ENCODE assay signal across 8 mouse cellular contexts in the genomic region with DNA sequence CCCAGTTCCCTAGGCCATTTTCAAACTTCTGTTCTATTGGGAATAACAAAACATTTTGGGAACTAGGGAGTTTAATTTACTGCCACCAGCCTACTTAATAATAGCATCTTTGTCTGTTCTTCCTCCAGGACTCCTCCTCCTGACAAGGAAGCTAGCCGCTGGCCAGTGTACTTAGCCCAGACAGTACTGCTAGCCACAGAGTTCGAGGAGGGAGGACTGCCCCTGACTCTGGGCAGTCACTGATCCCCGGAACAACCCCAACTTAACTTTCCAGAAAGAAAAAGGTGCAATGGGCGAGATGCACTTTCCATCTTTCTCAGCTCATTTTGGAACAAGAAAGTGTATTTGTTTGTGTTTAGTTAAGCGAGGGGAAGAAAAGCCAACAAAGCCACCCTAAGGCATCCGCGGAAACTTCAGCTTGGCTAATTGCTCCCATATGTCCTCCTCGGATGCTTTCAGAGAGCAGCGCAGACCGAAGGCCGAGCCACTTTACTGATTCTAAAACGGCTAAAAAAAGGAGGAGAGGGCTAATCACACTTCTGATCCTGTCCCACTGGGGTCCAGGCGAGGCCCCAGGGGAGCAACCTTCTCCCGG. TPM values are rescaled to one million over a fixed set of nuclear protein-coding genes. Genes with fewer than 3 reads are reported as not detected.
DNase-seq lines count a peak whose midpoint lies in the region; ATAC-seq and TF ChIP-seq lines count a peak whose summit lies in the region.

No protein-coding gene starts in this region.

- H3K27ac ChIP-seq in thymus, adult 2 months (ENCODE audit: control insufficient read depth, insufficient read depth, low read length), result no peak overlapping the region
- H3K27ac ChIP-seq in liver, embryonic 12.5 days, result peak overlapping the region; percentile 46; the same call in 1 of the 2 replicates

- no peak for TF ChIP-seq CTCF in thymus, adult 2 months (IDR thresholded peaks at IDR 0.05; ENCODE audit: borderline replicate concordance, control insufficient read depth, extremely low read depth, insufficient read depth, low read length, poor library complexity)

- H3K4me2 ChIP-seq in liver, embryonic 12.5 days, result peak overlapping the region; percentile 94

- peaks cover 3% of the 10 kb centered on the region; the same call in 1 of the 2 replicates for H3K27me3 ChIP-seq in thymus, adult 2 months (ENCODE audit: control insufficient read depth, insufficient read depth, low read length)
- peaks cover 59% of the 10 kb centered on the region for H3K27me3 ChIP-seq in liver, embryonic 12.5 days (replicated peaks)

- ATAC-seq in liver, embryonic 12.5 days, result no peak

- no peaks in the 10 kb centered on the region for H3K36me3 ChIP-seq in thymus, adult 2 months (ENCODE audit: control insufficient read depth, insufficient read depth, low read length)
- H3K36me3 ChIP-seq in liver, embryonic 12.5 days, result no peaks in the 10 kb centered on the region

- DNase-seq in embryo, embryonic 10 days (ENCODE audit: low spot score), result peak; percentile 81
- DNase-seq in embryo, embryonic 9.5 days (ENCODE audit: extremely low spot score), result no peak
- DNase-seq in thymus, adult 2 months, result no peak
- no peak for DNase-seq in thymus, postnatal 0 days (ENCODE audit: low spot score)
- DNase-seq in right cerebral cortex, postnatal 4 days, result no peak
- no peak for DNase-seq in left cerebral cortex, adult 11 months (ENCODE audit: low spot score)
- no peak for DNase-seq in urinary bladder, postnatal 14 days (ENCODE audit: low spot score)

- 22% methylated on average over 14 of the region's 14 CpGs for WGBS in thymus, adult 2 months
- 5% methylated on average over 14 of the region's 14 CpGs for WGBS in liver, embryonic 12.5 days (ENCODE audit: insufficient replicate concordance)

- H3K4me3 ChIP-seq in thymus, adult 2 months (ENCODE audit: control insufficient read depth, insufficient read depth, low read length), result peak overlapping the region; percentile 79
- H3K4me3 ChIP-seq in liver, embryonic 12.5 days, result peak overlapping the region; percentile 67

- peaks cover 12% of the 10 kb centered on the region for H3K4me1 ChIP-seq in thymus, adult 2 months (replicated peaks; ENCODE audit: control insufficient read depth, insufficient read depth, low read length)
- peaks cover 24% of the 10 kb centered on the region for H3K4me1 ChIP-seq in liver, embryonic 12.5 days

- TF ChIP-seq POLR2A in thymus, adult 2 months (IDR thresholded peaks at IDR 0.05; ENCODE audit: control insufficient read depth, extremely low read depth, insufficient read depth, low read length, poor library complexity), result no peak

- H3K9me3 ChIP-seq in liver, embryonic 12.5 days (replicated peaks), result no peaks in the 10 kb centered on the region

- H3K9ac ChIP-seq in liver, embryonic 12.5 days, result peak overlapping the region; percentile 72; the same call in 1 of the 2 replicates

RNA-seq across cellular contexts. Expression of gene Tanc1, which starts 0.5 kb away (rescaled TPM):
- polyA plus RNA-seq in thymus, adult 2 months (2012; rRNA removed), result 7.3 and 8.1 TPM in 2 replicates
- polyA plus RNA-seq in thymus, postnatal 0 days (2015; fragmentation: Nextera tagmentation; extraction: Ambion mirVana), result 2.0 and 3.3 TPM in 2 replicates
- polyA plus RNA-seq in liver, embryonic 12.5 days (2016; fragmentation: Nextera tagmentation; extraction: Ambion mirVana), result 6.7 and 6.8 TPM in 2 replicates
